Mouse (Mus musculus): ENCODE measurements around the gene Spen. TPM values are rescaled to one million over a fixed set of nuclear protein-coding genes. Genes with fewer than 3 reads are reported as not detected.
"Not testable (repeated sequence)": the region's sequence is repeated elsewhere in the genome, so short reads cannot be mapped to it uniquely, and the experiment has no call there.

The Spen gene
- total RNA-seq, 2 experiments from 2014 or later: 54.6 to 60.6 TPM

DNA sequence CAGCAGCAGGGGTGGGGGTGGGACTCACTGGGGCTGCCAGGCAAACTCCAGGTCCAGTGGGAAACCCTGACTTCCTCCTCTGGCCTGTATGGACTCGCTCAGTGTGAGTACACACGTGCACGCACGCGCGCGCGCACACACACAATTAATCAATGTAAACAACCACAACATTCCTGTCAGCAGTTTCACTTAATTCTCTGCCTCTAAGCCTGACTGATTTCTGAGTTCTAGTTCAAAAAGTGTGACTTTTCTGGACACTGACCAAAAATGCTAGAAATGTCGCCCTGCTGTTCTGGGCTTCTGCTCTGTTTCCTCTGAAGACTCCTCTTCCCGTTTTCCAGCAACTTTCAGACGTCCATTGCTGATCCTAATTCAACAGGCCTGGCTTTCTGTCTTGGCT lies 23.9 kb upstream of the Spen start:
- intact Hi-C loops (cut with DNase I): no loop called here
- no peak for DNase-seq (ENCODE audit: low spot score in 2 of 2)

DNA sequence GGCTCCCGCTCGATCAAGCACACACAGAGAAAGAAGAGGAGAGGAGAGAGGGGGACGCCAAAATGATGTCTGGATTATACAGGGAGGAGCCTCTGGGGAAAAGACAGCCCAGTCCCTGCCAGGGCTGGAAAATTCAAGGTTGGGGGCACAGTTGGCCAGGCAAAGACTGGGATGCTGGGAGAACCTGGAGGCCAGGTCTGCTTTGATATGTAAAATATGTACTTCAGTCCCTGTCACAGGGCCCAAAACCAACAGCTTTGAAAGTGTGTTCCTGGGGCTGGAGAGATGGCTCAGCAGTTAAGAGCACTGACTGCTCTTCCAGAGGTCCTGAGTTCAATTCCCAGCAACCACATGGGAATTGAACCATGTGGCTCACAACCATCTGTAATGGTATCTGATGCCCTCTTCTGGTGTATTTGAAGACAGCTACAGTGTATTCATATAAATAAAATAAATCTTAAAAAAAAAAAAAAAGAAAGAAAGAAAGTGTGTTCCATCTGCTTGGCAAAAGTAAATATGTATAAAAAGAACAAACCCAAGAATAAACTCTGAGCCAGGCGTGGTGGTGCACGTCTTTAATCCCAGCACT lies 23.0 kb upstream of the Spen start:
- DNase-seq (ENCODE audit: low spot score in 2 of 2): not testable (repeated sequence)
- intact Hi-C loops (cut with DNase I): loop anchor here (2.0 kb wide), 1 partner anchor 131 kb away; no protein-coding TSS in a partner anchor

DNA sequence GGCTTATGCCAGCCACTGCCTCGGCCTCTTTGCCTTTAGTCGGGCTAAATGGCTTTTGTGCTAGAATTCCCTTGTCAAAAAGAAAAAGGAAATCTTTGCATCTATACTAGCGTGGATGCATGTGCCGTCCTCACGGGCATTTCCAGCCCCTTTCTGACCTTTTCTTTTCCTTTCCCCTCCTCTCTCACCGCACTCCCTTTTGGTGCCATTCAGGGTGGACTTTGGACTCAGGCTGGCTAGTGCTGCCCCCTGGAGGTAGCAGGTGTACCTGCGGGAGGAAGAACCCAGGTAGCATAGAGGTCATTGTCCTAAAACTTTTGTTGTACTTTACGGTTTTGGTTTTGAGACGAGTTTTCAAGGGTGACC lies 21.5 kb upstream of the Spen start:
- intact Hi-C loops (cut with DNase I): loop anchor here (1.0 to 2.0 kb wide), 2 partner anchors 14 to 129 kb away; no protein-coding TSS in a partner anchor
- peak; percentile 71 to 73 for DNase-seq (ENCODE audit: low spot score in 2 of 2)

DNA sequence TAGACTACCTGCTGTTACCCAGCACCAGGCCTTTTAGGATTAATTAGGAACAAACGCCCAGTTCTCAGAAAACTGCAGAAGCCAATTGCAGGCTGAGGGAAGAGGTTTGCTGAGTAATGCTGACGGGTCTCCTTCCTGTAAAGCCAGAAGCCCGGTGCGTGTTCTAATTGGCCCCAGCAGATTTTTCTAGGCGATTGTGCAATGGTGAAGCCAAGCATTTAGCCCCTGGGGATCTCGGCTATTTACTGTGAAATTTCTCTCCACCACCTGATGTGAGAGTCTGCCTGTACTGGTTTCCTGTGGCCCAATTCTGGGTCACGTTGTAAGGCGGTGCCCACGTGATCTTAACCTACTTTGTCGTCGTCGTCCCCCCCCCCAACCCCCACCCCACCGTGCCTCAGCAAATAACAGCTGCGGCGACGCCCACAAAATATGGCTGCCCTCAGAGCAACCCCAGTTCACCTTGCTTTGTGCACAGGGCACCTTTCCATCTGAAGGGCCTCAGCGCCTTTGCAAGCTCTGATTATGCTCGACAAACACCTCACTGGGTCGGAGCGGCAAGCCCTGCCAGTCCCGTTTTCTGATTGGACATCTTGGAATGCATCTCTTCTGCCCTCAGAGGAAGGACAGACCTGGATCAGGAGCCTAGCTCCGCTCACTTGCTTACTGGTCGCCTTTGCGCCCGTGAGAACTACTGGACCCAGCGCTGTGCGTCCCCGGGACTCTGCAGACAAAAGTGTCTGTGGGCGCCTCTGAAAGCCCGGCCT lies 20.9 kb upstream of the Spen start:
- intact Hi-C loops (cut with DNase I): loop anchor here (1.0 kb wide), 1 partner anchor 13 kb away; no protein-coding TSS in a partner anchor
- peak; percentile 71 to 81 for DNase-seq (ENCODE audit: low spot score in 2 of 2)

DNA sequence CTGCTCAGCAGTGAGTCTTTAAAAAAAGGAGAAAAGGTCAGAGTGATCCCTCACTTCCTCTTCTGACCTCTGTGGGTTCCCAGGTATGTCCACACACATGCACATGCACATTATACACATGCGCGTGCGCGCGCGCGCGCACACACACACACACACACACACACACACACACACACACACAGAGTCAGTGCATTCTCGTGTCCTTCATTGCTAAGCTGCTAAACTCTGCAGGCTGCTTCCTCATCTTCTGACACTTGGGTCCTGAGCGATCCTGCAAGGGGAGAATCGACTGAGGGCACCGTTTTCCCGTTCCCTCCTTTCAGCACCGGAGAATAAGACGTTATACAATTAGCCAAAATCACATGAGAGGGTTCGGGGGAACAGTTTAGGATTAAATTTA lies 20.3 kb upstream of the Spen start:
- DNase-seq (ENCODE audit: low spot score in 2 of 2): no peak
- intact Hi-C loops (cut with DNase I): loop anchor here (1.0 kb wide), 1 partner anchor 12 kb away; no protein-coding TSS in a partner anchor

DNA sequence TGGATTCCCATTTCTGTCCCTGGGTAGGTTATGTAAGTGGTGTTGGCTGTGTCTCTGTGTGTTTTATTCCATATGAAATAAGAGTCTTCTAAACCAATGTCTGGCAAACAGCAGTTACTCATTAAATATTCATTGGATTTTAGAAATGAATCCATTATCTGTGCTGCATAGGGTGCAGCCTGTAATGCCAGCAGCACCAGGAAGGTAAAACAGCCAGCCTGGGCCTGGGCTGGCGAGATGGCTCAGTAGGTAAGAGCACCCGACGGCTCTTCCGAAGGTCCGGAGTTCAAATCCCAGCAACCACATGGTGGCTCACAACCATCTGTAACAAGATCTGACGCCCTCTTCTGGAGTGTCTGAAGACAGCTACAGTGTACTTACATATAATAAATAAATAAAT lies 17.8 kb upstream of the Spen start:
- intact Hi-C loops (cut with DNase I): not testable (repeated sequence)
- peak in 1 of 2 experiments; percentile 35 for DNase-seq (ENCODE audit: low spot score in 2 of 2)

DNA sequence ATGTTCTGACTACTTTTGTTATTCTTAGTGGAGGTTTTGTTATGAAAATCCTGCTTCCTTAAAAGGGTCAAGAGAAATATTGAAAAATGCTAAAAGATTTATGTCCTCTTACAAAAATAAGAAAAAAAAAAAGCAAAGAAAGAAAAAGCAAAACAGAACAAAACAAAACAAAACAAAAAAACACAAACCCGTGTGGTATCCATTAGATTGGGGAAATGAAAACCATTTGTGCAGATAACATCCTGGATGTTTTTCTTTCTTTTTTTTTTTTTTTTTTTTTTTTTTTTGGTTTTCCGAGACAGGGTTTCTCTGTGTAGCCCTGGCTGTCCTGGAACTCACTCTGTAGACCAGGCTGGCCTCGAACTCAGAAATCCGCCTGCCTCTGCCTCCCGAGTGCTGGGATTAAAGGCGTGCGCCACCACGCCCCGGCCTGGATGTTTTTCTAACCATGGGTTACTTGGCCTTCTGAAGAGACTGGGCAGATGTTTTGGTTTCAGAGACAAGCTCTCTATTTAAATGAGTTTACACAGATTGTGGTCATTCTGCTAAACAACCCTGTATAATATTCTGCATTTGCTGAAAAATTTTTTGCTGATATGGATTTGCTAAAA lies 16.0 kb upstream of the Spen start:
- DNase-seq (ENCODE audit: low spot score in 2 of 2); intact Hi-C loops (cut with DNase I): not testable (repeated sequence)

DNA sequence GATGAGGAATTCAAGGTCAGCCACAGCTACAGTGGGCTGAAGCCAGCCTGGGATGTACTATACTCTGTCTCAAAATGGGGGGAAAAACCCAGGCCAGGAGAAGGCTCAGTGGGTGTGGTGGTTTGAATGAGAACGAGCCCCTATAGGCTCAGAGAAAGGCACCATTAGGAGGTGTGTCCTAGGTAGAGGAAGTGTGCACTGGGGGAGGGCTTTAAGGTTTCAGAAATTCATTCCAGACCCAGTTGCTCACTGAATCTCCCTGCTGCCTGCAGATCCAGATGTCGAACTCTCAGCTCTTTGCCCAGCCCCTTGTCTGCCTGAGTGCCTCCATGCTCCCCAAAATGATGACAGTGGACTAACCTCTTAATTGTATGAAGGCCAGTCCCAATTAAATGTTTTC lies 14.1 kb upstream of the Spen start:
- no peak for DNase-seq (ENCODE audit: low spot score in 2 of 2)
- intact Hi-C loops (cut with DNase I): no loop called here

DNA sequence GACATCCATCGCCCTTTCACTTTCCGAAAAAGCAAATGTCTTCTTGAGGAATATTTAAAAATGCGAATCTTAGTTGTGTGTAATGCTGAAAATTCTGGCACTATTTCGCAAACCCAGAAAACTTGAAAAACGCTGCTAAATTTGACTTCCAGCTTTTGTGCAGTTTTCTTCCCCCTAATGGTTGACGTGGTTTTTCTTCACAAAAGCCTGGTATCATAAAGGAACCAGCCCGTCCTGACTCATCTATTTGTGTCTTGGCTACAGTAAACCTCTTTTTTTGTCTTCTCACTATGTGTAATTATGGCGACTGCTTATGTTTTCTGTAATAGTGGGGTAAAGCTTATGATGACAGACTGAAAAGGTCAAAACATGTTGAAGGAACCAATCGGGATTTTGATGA lies 8.9 kb upstream of the Spen start:
- peak in 1 of 2 experiments; percentile 23 for DNase-seq (ENCODE audit: low spot score in 2 of 2)
- intact Hi-C loops (cut with DNase I): no loop called here

DNA sequence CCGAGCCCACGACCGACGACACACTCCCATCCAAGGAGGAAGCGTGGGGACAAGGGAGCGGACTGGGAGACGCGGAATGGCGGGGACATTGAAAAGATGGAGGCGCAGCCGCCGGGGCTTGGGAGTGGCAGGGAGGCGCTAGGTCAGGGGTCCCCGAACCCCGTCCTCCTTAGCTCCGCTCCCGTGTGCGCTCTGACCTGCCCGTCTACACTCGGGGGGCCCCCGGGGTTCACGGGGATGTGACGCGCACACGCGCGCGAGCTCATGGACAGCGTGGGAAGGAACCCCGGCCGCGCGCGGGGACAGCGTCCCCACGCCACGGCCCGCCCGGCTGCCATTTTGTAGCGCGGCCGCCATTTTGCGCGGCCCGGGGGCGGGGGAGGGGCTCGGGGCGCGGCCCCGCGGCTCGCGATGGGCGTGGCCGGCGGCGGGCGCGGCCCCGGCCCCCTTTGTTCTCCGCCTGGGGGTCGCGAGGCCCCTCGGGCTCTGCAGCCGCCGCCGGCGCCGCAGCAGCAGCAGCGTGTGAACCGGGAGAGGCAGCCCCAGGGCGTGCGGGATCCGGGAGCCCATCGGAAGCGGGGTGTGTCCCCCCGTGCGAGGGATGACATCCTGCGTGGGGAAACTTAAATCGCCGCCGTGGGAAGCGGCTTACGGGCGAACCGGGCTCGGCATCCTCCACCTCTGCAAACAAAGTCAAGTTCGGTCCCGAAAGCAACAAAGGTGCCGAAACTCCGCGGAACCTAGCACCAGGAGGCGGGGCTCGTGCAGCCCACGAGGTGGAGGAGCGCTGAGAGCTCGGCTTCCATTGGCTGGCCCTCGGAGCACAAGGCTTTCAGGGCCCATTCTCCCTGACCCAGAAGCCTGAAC lies 8.2 kb upstream of the Spen start:
- peak; percentile 84 to 88 for DNase-seq (ENCODE audit: low spot score in 2 of 2)
- intact Hi-C loops (cut with DNase I): loop anchor here (1.0 kb wide), 2 partner anchors 8 to 13 kb away; partner anchors contain the start of gene Spen

DNA sequence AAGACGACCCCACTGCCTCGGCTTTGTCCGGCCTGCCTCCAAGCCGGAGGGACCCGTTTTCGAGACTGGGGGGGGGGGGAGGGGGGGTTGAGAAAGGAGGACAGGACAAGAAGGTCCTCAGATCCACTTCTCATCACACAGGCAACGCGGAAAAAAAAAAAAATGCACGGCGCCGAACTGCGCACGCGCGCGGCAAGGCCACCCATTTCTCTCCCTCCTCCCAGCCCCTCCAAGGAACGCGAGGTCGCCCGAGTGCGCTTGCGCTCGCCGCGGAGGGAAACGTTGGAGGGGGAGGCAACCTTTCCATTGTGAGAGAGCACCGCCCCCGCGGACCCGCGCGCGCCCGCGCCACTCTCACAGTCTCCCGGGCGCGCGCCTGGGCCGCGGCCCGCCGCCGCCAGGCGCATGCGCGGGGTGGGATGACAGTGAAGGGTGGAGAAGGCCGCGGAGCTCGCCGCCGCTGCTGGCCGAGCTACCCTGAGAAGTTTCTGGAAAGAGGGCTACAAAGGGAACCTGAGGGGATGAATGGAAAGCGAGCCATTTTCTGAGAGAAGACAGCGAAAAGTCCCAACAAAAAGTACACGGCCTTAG lies 7.4 kb upstream of the Spen start:
- intact Hi-C loops (cut with DNase I): loop anchor here (1.0 kb wide), 2 partner anchors 8 to 13 kb away; partner anchors contain the start of gene Spen
- DNase-seq (ENCODE audit: low spot score in 2 of 2): peak; percentile 98 to 100

DNA sequence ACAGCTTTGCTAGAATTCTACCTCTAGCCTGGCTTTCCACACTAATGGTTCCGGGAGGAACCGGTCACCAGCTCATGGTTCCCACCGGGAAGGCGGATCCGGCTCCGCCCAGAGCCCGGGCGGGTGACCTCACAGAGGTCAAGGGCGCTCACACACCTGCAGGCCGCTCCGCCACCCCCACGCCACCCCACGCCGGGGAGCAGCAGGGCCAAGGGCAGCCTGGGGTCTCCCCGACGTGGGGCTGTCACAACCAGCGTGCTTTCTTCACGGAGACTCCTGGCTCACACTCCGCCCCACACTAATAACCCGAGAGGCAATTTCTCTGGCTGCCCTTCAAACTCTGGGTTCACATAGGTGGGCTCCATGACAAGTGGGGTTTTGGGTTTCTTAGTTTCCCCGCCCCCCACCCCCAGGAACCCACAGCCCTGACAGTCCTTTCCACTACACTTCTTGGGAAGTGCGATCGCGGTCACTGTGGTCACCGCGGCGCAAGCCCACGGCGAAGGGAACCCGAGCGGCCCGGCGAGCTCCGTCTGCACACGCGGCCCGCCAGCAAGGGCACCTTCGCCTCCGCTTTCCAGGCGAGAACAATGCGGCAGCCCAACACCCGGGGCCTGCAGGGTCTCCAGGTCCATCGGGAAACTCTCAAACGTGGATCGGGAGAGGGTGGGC lies 6.8 kb upstream of the Spen start:
- peak; percentile 51 to 52 for DNase-seq (ENCODE audit: low spot score in 2 of 2)
- intact Hi-C loops (cut with DNase I): no loop called here

DNA sequence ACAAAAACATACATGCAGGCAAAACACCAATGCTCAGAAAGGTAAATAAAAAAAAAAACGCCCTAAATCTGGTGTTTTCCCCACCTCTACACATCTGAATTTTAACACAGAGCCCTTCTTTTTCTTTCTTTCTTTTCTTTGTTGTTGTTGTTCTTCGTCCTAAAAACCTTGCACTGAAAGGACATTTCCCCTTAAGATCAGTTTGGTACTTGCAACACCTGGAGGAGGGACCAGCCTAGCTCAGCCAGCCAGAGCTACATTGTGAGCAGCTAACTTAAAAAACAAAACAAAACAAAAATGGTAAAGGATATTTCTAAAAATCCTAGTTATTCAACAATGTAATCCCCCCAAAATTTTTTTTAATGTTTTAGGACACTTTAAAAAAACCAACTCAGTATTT lies 6.1 kb upstream of the Spen start:
- intact Hi-C loops (cut with DNase I): no loop called here
- no peak for DNase-seq (ENCODE audit: low spot score in 2 of 2)

DNA sequence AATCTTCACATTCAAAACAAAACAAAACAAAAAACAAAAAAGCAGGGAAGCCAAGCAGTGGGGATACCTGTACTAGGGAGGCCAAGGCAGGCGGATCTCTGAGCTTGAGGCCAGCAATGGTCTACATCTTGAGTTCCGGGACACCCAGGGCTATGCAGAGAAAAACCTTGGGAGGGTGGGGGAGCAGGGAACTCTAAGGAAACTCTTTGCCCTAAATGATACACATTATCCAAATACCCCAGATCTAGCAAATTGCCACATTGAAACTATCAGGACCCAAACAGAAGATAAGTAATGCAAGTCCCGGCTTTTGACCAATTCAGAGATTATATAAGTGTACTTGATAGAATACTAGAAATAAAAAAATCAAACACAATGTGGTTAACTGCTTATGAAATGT lies 5.2 kb upstream of the Spen start:
- intact Hi-C loops (cut with DNase I): no loop called here
- DNase-seq (ENCODE audit: low spot score in 2 of 2): no peak

DNA sequence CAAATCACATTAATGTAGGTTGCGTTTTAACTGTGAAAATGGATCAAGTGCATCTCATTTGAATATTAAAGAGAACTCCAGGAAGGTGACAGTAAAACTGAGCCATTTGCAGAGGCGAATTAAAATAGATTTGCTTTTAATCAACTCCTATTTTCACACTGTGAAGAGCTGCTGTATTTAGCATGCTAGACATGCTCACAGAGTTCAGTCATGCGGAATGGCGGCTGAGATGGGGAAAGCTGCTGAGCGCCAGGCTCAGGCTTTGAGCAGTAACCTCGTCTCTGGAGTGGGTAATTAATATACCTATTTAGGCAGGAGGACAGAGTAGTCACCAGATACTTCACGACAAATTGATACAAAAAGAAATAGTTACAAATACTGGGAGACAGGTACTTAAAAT lies 3.5 kb upstream of the Spen start:
- DNase-seq (ENCODE audit: low spot score in 2 of 2): no peak

DNA sequence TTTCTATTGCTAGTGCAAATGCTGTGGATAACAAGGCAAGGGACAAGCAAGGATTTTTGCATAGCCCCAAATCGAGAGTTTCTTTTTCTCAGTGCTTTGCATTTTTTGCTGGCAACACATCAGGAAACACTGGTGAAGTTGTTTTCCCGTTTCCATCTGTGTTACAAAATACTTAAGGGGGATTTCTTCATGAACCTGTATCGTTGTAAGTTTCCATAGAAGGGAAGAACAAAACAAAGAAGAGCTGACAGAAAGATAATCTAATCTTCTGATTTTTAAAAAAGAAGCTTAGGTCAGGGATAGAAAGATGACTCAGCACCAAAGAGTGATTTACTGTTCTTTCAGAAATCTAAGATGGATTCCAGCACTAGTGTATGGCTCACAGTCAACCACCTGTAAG lies 2.4 kb upstream of the Spen start:
- intact Hi-C loops (cut with DNase I): no loop called here
- DNase-seq (ENCODE audit: low spot score in 2 of 2): no peak

More for the DNA sequence above, 3.5 kb upstream of the Spen start:
- intact Hi-C loops (cut with DNase I): no loop called here

DNA sequence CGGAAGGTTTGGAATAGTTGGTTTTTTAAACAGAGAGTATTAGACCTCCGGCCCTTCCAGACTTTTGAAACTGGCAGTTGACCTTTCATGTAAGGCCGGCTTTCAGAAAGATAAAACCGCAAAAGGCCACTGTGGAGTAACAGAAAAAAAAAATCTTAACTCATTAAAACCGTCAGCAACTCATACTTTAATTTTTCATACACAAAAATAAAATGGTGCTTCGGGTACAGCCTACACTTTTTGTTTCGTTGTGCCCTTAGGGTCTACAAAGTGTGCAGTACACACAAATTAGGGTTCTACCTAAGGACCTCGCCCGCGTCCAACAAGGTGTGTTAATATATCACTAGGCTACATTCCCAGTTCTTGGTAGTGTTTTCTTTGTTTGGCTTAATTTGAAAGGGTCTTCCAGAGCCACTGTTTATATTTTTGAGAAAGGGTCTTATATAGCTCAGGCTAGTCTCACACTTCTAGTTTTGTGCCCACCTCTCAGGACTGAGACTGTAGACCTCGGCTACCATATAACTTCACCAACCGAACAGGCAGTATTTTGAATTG lies 893 bp upstream of the Spen start:
- intact Hi-C loops (cut with DNase I): loop anchor here (5.0 kb wide), 2 partner anchors 37 to 62 kb away; no protein-coding TSS in a partner anchor
- no peak for DNase-seq (ENCODE audit: low spot score in 2 of 2)

DNA sequence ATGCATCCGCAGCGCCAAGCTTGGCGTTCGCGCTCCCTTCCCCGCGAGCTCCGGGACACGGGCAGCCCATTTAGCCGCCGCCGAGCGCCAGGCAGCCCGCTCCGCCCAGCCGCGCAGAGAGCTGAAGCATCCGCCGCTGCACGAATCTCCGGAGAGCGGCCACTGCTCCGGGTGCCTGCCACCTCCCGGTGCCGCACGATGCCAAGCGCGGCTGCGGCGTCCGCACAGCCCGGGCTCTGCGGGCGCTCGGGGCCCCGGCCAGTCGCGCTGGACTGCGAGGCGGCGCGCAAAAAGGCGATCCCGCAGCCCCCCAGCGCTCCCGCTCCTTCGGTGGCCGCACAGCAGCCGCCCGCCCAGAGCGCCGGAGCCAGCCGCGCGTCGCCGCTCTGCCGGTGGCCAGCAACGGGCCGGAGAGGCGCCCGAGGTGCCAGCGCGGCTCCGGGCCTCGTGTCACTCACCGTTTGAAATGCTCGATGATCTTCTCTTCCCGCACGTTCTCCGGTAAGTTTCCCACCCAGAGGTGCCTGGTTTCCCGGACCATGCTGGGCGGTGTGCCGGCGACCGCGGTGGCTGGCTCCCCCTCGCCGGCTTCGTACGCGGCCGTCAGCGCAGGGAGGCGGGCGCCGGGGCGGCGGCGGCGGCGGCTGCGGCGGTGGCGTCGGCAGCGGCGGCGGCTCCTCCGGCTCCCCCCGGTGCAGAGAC lies 540 bp downstream of the Spen start:
- DNase-seq (ENCODE audit: low spot score in 2 of 2): peak; percentile 21 to 45
- intact Hi-C loops (cut with DNase I): loop anchor here (1.0 to 5.0 kb wide), 4 partner anchors 8 to 93 kb away; partner anchors contain the start of gene Zbtb17
